Mouse (Mus musculus) kidney, postnatal 0 days (tissue): ENCODE data around the gene Serpind1. TPM values are rescaled to one million over a fixed set of nuclear protein-coding genes. Genes with fewer than 3 reads are reported as not detected.

Experiments used
- ATAC-seq: fragments of 200-750 bp; cut with Nextera tagmentation; replicated peaks from 2 replicates; pipeline ENCODE4 v1.8.0; 2017; ENCODE audit warnings: low read depth, moderate number of reproducible peaks, moderate TSS enrichment, moderate library complexity; ENCODE audit not compliant: low FRiP score
- DNase-seq: peaks from one replicate; pipeline ENCODE4 v3.0.0-alpha.2; 2016; ENCODE audit warnings: low spot score
- H3K27ac ChIP-seq: fragments of 300-500 bp; sonication (generic); 2 replicates; pipeline ENCODE4 v1.5.1; 2014; ENCODE audit warnings: mild to moderate bottlenecking
- H3K27me3 ChIP-seq: fragments of 300-500 bp; sonication (generic); 2 replicates; pipeline ENCODE4 v1.6.1; 2014; ENCODE audit warnings: low read length, mixed read lengths; ENCODE audit not compliant: insufficient read depth
- H3K36me3 ChIP-seq: fragments of 300-500 bp; sonication (generic); 2 replicates; pipeline ENCODE4 v1.6.1; 2014; ENCODE audit warnings: low read length, mixed read lengths; ENCODE audit not compliant: insufficient read depth
- H3K4me1 ChIP-seq: fragments of 300-500 bp; sonication (generic); replicated peaks from 2 replicates; pipeline ENCODE4 v1.6.1; 2014; ENCODE audit warnings: antibody characterized with exemption, low read length, mixed read lengths; ENCODE audit not compliant: insufficient read depth
- H3K4me2 ChIP-seq: fragments of 300-500 bp; sonication (generic); 2 replicates; pipeline ENCODE4 v1.6.1; 2014; ENCODE audit warnings: mild to moderate bottlenecking, low read length, moderate library complexity, mixed read lengths
- H3K4me3 ChIP-seq: fragments of 300-500 bp; sonication (generic); replicated peaks from 2 replicates; pipeline ENCODE4 v1.5.1; 2014; ENCODE audit warnings: low read depth, low read length
- H3K9ac ChIP-seq: fragments of 300-500 bp; sonication (generic); 2 replicates; pipeline ENCODE4 v1.6.1; 2014; ENCODE audit warnings: low read depth, low read length
- H3K9me3 ChIP-seq: fragments of 300-500 bp; sonication (generic); replicated peaks from 2 replicates; pipeline ENCODE4 v1.6.1; 2016; ENCODE audit warnings: low read length, inconsistent platforms, mixed read lengths
- CTCF ChIP-seq: IDR thresholded peaks from 2 replicates; pipeline ENCODE4 v1.5.1; 2016; ENCODE audit warnings: antibody characterized with exemption, low read depth, mild to moderate bottlenecking, moderate library complexity
- WGBS: fragments of 180-500 bp; shearing (Covaris S2); extraction: QIAGEN DNeasy Blood & Tissue Kit; methylation state at CpG from one replicate; pipeline ENCODE4 v1.1.7; 2014; 5-methylcytosine and 5-hydroxymethylcytosine counted together
- polyA plus RNA-seq: library from polyadenylated mRNA; unstranded; fragments of >200 nt; fragmentation: Nextera tagmentation; extraction: Ambion mirVana; gene quantifications from 2 replicates; pipeline ENCODE4 v1.2.1, GENCODE M21; 2015

Serpind1 gene
- polyA plus RNA-seq = 0.14 and 0.21 TPM in 2 replicates

DNA sequence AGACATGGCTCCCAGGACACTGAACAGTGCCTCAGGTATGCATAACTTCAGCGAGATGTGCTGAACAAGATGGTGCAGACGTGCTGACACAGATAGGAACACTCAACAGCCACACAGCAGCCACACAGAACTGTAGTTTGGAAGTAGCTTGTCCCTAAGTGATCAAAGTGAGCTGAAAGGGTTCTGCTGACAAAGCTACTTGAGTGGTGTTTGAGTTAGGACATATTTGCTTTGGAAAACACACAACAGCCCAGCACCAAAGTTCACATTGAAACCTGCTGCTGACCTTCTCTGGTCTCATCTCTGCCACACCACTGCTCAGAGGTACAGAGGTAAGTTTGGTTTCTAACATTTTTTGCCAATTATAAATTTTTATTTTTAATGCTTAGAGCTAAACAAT, at the start of gene Serpind1:
Serpind1 (plus strand) TSS at position 256 of the 400 bp plus-strand sequence.
- Histone ChIP-seq H3K9ac (no peak within 1 kb of the TSS), H3K27ac (no peak within 1 kb of the TSS), H3K27me3 (no peaks in the 10 kb centered on the region), H3K9me3 (no peaks in the 10 kb centered on the region), H3K4me2 (no peak within 1 kb of the TSS), H3K36me3 (0 out of 2 replicates have a peak, but pooled peaks cover 4% of the 10 kb centered on the region), H3K4me3 (no peak within 1 kb of the TSS), H3K4me1 (no peaks in the 10 kb centered on the region)
- WGBS = 86% methylated on average over 2 of the region's 2 CpGs
- no peak for ATAC-seq
- no peak for DNase-seq
- TF ChIP-seq CTCF = no peak

DNA sequence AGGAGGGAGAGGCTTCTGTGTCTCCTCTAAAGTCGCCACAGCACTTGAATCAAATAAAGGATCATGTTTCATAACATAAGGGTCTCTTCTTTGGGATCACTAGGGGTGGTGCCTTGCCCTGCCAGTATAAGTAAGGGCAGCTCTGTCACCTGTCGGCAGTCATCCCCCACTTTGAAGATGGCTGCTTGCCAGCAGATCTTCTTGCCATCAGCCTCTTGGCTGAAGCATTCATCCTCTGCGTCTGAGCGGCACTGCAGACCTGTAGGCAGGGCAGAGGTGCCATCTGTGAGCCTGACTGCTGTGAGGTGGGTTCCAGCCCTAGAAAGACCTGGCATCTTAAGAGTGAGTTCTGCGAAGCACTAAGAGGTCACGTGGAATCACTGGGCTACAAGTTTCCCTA, 48.0 kb upstream of the Serpind1 start:
- Histone ChIP-seq H3K4me1 (no peaks in the 10 kb centered on the region), H3K9me3 (no peaks in the 10 kb centered on the region), H3K36me3 (peaks cover 41% of the 10 kb centered on the region), H3K27ac (no peak overlapping the region), H3K27me3 (no peaks in the 10 kb centered on the region), H3K4me2 (no peak overlapping the region), H3K9ac (no peak overlapping the region), H3K4me3 (no peak overlapping the region)
- ATAC-seq = no peak
- no peak for TF ChIP-seq CTCF
- 80% methylated on average over 6 of the region's 6 CpGs for whole genome bisulfite sequencing
- no peak for DNase-seq

DNA sequence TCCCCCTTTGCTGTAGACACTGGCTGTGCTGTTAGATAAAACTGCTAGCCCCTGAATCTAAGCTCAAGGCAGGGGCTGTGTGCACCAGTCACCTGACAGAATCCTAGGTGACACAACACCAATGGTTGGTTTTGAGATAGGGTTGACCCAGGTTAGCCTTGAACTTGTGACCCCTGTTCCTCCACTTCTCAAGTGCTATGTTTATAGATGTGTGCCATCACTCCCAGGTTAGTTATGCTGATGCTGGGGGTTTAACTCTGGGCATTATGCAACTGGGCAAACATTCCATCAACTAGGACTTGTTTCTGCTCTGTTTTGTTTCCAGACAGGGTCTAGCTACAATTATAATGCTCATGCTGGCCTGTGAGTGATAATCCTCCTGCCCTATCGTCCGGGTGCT, 44.1 kb upstream of the Serpind1 start:
- 94% methylated on average over 2 of the region's 2 CpGs for WGBS
- Histone ChIP-seq H3K4me1 (no peaks in the 10 kb centered on the region), H3K36me3 (peaks cover 31% of the 10 kb centered on the region; the same call in 1 of the 2 replicates), H3K4me2 (no peak overlapping the region), H3K27me3 (no peaks in the 10 kb centered on the region), H3K4me3 (no peak overlapping the region), H3K9ac (no peak overlapping the region), H3K27ac (no peak overlapping the region), H3K9me3 (no peaks in the 10 kb centered on the region)
- DNase-seq = no peak
- TF ChIP-seq CTCF = no peak
- ATAC-seq = no peak

DNA sequence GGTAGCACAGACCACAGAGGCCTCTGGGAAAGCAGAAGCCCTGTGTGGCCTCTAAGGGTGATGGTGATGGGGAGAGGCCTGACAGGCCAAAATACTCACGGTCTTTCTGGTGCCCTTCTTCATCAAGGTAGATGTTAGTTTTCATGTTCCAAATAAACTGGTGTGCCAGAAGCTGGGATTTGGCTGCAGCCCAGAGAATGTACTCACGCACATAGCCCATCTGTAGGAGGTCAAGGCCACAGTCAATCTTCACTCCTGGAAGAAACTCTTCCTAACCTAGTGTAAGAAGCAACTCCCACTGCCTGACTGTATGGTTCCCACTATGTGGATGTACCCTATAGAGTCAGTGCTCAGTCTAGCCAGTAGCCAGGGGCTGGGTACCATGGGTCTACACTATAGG, 40.2 kb upstream of the Serpind1 start:
- Histone ChIP-seq H3K4me1 (no peaks in the 10 kb centered on the region), H3K4me3 (no peak overlapping the region), H3K27me3 (no peaks in the 10 kb centered on the region), H3K4me2 (no peak overlapping the region), H3K9ac (no peak overlapping the region), H3K36me3 (peaks cover 24% of the 10 kb centered on the region; the same call in 1 of the 2 replicates), H3K9me3 (no peaks in the 10 kb centered on the region), H3K27ac (no peak overlapping the region)
- DNase-seq = no peak
- no peak for TF ChIP-seq CTCF
- WGBS = 86% methylated on average over 2 of the region's 2 CpGs
- no peak for ATAC-seq

DNA sequence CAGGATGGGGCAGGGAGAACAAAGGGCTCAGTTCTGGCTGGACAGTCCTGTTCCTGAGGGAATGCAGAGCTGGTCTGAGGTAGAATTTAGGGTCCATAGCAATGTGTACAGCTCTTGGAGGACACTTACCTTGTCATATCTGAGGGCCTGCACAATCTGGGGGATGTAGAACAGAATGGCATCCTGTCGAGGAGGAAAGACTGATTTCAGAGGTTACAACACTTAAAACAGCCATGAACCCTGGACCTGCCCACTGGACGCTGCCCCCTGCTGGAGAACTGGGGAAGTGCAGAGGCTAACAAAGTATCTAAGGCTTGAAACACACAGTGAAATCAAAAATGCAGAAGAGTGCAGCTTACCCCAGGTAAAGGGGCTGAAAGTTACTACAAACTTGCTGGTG, 38.4 kb upstream of the Serpind1 start:
- WGBS = 0% methylated on average over 2 of the region's 2 CpGs
- TF ChIP-seq CTCF = peak; percentile 98
- DNase-seq (peak; percentile 70), ATAC-seq (no peak)
- no peaks in the 10 kb centered on the region for H3K27me3 ChIP-seq
- no peak overlapping the region for H3K27ac ChIP-seq
- H3K36me3 ChIP-seq = peaks cover 26% of the 10 kb centered on the region
- H3K9me3 ChIP-seq = no peaks in the 10 kb centered on the region
- H3K9ac ChIP-seq = no peak overlapping the region
- H3K4me2 ChIP-seq = no peak overlapping the region
- H3K4me3 ChIP-seq = no peak overlapping the region
- H3K4me1 ChIP-seq = no peaks in the 10 kb centered on the region

DNA sequence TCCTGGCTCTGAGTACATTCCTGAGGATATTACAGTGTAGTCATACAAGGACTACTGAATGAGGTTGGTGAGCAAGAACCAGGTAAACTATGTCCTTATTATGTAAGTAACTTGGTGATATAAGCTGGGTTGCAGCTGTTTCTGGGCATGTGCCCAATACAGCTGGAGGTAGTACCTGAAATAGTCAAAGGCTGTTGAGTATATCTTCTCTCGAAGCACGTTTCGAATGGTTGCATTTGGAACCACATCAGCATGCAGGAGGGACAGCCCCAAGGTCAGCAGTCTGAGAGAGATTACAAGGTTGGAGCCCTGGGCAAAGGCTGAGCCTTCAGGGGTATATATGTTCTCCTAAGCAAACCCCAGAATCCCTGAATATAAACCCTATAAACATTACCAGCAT, 30.4 kb upstream of the Serpind1 start:
- ATAC-seq (no peak), DNase-seq (no peak)
- 95% methylated on average over 3 of the region's 3 CpGs for WGBS
- H3K9ac ChIP-seq = no peak overlapping the region
- no peak overlapping the region for H3K4me2 ChIP-seq
- TF ChIP-seq CTCF = no peak
- no peak overlapping the region for H3K4me3 ChIP-seq
- H3K36me3 ChIP-seq = peaks cover 47% of the 10 kb centered on the region
- no peak overlapping the region for H3K27ac ChIP-seq
- no peaks in the 10 kb centered on the region for H3K4me1 ChIP-seq
- no peaks in the 10 kb centered on the region for H3K27me3 ChIP-seq
- no peaks in the 10 kb centered on the region for H3K9me3 ChIP-seq

DNA sequence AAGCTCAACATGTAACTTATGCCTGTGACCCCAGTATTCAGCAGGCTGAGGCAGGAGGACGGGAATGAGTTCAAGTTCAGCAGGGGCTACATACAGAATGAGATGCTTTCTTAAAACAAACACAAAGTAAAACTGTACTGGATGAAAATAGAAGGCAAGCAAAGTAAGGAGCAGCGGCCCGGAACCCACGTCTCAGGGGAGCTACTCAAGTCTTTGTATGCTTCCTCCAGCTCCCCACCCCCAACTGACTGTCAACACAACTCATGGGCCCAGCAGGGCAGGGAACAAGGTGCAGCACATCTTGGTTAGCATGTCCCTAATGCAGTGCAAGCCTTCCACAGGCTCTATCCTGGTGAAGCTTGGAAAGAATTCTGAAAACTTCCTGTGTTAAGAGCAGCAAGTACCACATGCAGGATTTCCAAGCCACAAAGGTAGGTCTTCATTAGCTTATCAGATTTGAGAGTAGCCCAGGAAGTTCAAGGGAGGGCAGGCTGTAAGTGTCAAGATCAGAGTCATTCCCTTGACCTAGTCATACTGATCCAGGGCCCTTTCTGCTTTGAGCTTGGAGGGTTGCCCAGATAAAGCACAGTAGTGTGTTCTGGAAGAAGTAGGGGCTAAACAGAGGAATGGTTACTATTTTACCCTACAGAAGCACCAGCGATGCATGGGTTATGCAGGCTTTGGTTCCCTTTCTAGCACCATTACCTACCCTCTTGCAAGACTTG, 27.5 kb upstream of the Serpind1 start:
- H3K4me1 ChIP-seq = no peaks in the 10 kb centered on the region
- H3K9ac ChIP-seq = no peak overlapping the region
- no peaks in the 10 kb centered on the region for H3K9me3 ChIP-seq
- H3K4me2 ChIP-seq = no peak overlapping the region
- H3K4me3 ChIP-seq = no peak overlapping the region
- TF ChIP-seq CTCF = no peak
- ATAC-seq (no peak), DNase-seq (no peak)
- no peak overlapping the region for H3K27ac ChIP-seq
- peaks cover 41% of the 10 kb centered on the region for H3K36me3 ChIP-seq
- no peaks in the 10 kb centered on the region for H3K27me3 ChIP-seq
- 75% methylated on average over 5 of the region's 5 CpGs for WGBS
